Mouse (Mus musculus) ES-Bruce4 (cell line): ENCODE results near the gene Exosc8.

Source experiments
- CTCF ChIP-seq: IDR thresholded peaks from one replicate; pipeline ENCODE4 v1.8.1; 2011; ENCODE audit warnings: low read depth, low read length
- EP300 ChIP-seq: IDR thresholded peaks from 2 replicates; pipeline ENCODE4 v1.6.1; 2011; ENCODE audit warnings: low read depth, low read length; ENCODE audit not compliant: insufficient read depth
- POLR2A ChIP-seq: IDR thresholded peaks from one replicate; pipeline ENCODE4 v1.8.1; 2011; ENCODE audit warnings: low read length; ENCODE audit not compliant: insufficient read depth

DNA sequence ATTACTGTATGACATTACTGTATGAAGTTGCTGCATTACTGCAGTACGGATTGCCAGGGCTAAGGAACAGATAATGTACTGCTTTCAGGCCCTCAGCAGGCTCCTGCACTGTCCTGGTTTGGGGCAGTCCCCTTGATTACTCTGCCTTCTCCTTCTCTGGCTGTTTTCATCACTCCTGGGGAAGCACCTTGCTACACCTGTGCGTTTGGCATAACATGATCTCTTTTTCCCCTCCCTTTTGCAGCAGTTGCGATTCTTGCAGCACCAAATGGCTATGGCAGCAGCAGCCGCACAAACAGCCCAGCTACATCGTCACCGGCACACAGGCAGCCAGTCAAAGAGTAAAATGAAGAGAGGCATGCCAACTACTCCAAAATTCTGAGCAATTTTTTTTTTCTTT is 7.1 kb downstream of the Exosc8 start:
- TF ChIP-seq CTCF, result no peak
- no peak for TF ChIP-seq POLR2A
- TF ChIP-seq EP300, result no peak
